ENCODE assay signal across 9 mouse cellular contexts in genomic region chr13:36736619-36736996, GRCm38 (mm10). TPM values are rescaled to one million over a fixed set of nuclear protein-coding genes. Genes with fewer than 3 reads are reported as not detected.
DNase-seq lines count a peak whose midpoint lies in the region; ATAC-seq lines count a peak whose summit lies in the region.
"Had no signal": no experiment of that assay in that cellular context is flagged by ENCODE, and none has a peak within 500 bp of the region (broad histone marks: within the 10 kb centered on the region; RNA-seq: fewer than 3 reads in every experiment).

No protein-coding gene starts in this region.

- peaks cover 18% of the 10 kb centered on the region for H3K27me3 ChIP-seq in heart, embryonic 12.5 days (replicated peaks)
- peaks cover 15% of the 10 kb centered on the region; the same call in 1 of the 2 replicates for H3K27me3 ChIP-seq in forebrain, embryonic 14.5 days (replicated peaks; ENCODE audit: control insufficient read depth, insufficient read depth, low read length)
- peaks cover 65% of the 10 kb centered on the region for H3K27me3 ChIP-seq in liver, embryonic 15.5 days

- H3K27ac ChIP-seq in heart, embryonic 12.5 days (ENCODE audit: poor library complexity, severe bottlenecking), result no peak overlapping the region
- H3K27ac ChIP-seq in forebrain, embryonic 14.5 days (ENCODE audit: low read depth, low read length), result peak overlapping the region; percentile 94
- H3K27ac ChIP-seq in liver, embryonic 15.5 days (replicated peaks), result no peak overlapping the region

- no peak for DNase-seq in heart, adult 8-10 months (ENCODE audit: low spot score)
- DNase-seq in MN1 (ENCODE audit: low spot score), result peak; percentile 22
- no peak for DNase-seq in forebrain, embryonic 14.5 days (ENCODE audit: low spot score)
- no peak for DNase-seq in spleen, postnatal 36 days (ENCODE audit: low spot score in 2 of 2)
- DNase-seq in adrenal gland, postnatal 14 days, result no peak
- DNase-seq in left cerebral cortex, postnatal 14 days (ENCODE audit: low spot score in 2 of 2), result no peak

- peak overlapping the region; percentile 91 for H3K4me2 ChIP-seq in heart, embryonic 12.5 days
- H3K4me2 ChIP-seq in forebrain, embryonic 14.5 days (ENCODE audit: low read length), result peak overlapping the region; percentile 70
- H3K4me2 ChIP-seq in liver, embryonic 15.5 days, result peak overlapping the region; percentile 63

- intact Hi-C loops in left cerebral cortex, postnatal 14 days (cut with DNase I), result no loop called here

- H3K9me3 ChIP-seq in heart, embryonic 12.5 days (replicated peaks), result peaks cover 4% of the 10 kb centered on the region; the same call in 1 of the 2 replicates
- H3K9me3 ChIP-seq in forebrain, embryonic 14.5 days (replicated peaks; ENCODE audit: control insufficient read depth, low read length), result no peaks in the 10 kb centered on the region
- no peaks in the 10 kb centered on the region for H3K9me3 ChIP-seq in liver, embryonic 15.5 days (replicated peaks)
- H3K9me3 ChIP-seq: G1E had no signal

- H3K9ac ChIP-seq in heart, embryonic 12.5 days, result peak overlapping the region; percentile 51
- H3K9ac ChIP-seq in forebrain, embryonic 14.5 days (ENCODE audit: low read length), result peak overlapping the region; percentile 73
- no peak overlapping the region for H3K9ac ChIP-seq in liver, embryonic 15.5 days

- H3K4me3 ChIP-seq in heart, embryonic 12.5 days, result peak overlapping the region; percentile 54
- H3K4me3 ChIP-seq in forebrain, embryonic 14.5 days (ENCODE audit: low read depth, low read length), result peak overlapping the region; percentile 49
- H3K4me3 ChIP-seq in liver, embryonic 15.5 days (replicated peaks), result peak overlapping the region; percentile 48

- no peak for ATAC-seq in heart, embryonic 12.5 days (ENCODE audit: insufficient number of reproducible peaks, low FRiP score)
- ATAC-seq in forebrain, embryonic 14.5 days, result peak; percentile 16
- ATAC-seq in liver, embryonic 15.5 days (ENCODE audit: insufficient read depth), result 0 out of 2 replicates have a peak, but pooled peaks have one; percentile 2

- peaks cover 15% of the 10 kb centered on the region for H3K4me1 ChIP-seq in heart, embryonic 12.5 days (replicated peaks)
- H3K4me1 ChIP-seq in forebrain, embryonic 14.5 days (ENCODE audit: control insufficient read depth, insufficient read depth, low read length), result no peaks in the 10 kb centered on the region
- 0 out of 2 replicates have a peak, but pooled peaks cover 5% of the 10 kb centered on the region for H3K4me1 ChIP-seq in liver, embryonic 15.5 days (replicated peaks)

- WGBS in heart, embryonic 12.5 days, result 6% methylated on average over 9 of the region's 9 CpGs
- WGBS in forebrain, embryonic 14.5 days, result 7% methylated on average over 9 of the region's 9 CpGs
- WGBS in liver, embryonic 15.5 days (ENCODE audit: insufficient replicate concordance), result 11% methylated on average over 9 of the region's 9 CpGs

- no peaks in the 10 kb centered on the region for H3K36me3 ChIP-seq in heart, embryonic 12.5 days
- no peaks in the 10 kb centered on the region for H3K36me3 ChIP-seq in forebrain, embryonic 14.5 days (ENCODE audit: control insufficient read depth, insufficient read depth, low read length)
- no peaks in the 10 kb centered on the region for H3K36me3 ChIP-seq in liver, embryonic 15.5 days (replicated peaks)
- H3K36me3 ChIP-seq: G1E had no signal

RNA-seq across cellular contexts. Expression of gene Nrn1, which starts 1.7 kb away (rescaled TPM):
- 3.4 and 5.0 TPM in 2 replicates for polyA plus RNA-seq in heart, embryonic 12.5 days (2016; fragmentation: Nextera tagmentation; extraction: Ambion mirVana)
- total RNA-seq in heart, adult 8-10 months (2022), result 1 to 10 TPM; 3.6 to 5.1 (median 4.2) TPM
- 56.5 and 58.6 TPM in 2 replicates for polyA plus RNA-seq in forebrain, embryonic 14.5 days (2014; fragmentation: Nextera tagmentation; extraction: Ambion mirVana)
- 51.6 and 54.6 TPM in 2 replicates for polyA plus RNA-seq in liver, embryonic 15.5 days (2015; fragmentation: Nextera tagmentation; extraction: Ambion mirVana)
- 5.9 and 40.5 TPM in 2 replicates for total RNA-seq in adrenal gland, postnatal 14 days (2021)
- 100 to 1,000 TPM; 259 to 287 TPM for total RNA-seq in left cerebral cortex, postnatal 14 days (2021)
- polyA plus RNA-seq: G1E had no signal
